17 mouse cellular contexts compared by ENCODE assay signal in the genomic region with DNA sequence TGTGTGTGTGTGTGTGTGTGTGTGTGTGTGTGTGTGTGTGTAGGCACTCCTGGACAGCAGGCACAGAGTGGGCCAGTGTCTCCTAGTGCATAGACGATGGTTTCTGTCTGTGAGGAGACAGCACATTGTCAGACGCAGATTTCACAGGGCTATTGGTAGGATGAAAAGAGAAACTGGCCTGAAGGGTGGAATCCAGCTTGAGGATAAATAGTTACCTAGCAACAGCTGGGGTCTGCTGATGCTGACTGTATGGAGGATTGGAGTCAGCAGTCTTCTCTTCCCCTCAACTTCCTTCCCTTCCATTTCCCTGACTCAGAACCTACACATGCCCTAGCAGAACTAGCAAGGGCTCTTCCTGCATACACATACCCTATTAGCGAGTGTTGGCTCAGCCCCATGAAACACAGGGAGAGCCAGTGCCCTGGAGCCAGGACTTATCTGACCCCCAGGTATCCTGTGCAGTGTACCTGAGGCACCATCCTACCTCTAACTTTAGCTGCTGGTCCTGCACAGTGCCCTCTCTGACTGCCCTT. TPM values are rescaled to one million over a fixed set of nuclear protein-coding genes. Genes with fewer than 3 reads are reported as not detected.
A peak's percentile ranks its signal among the peaks of the same experiment; 100 is the strongest.
DNase-seq lines count a peak whose midpoint lies in the region; ATAC-seq and TF ChIP-seq lines count a peak whose summit lies in the region.
"Had no signal": no experiment of that assay in that cellular context is flagged by ENCODE, and none has a peak within 500 bp of the region (broad histone marks: within the 10 kb centered on the region; RNA-seq: fewer than 3 reads in every experiment).

No protein-coding gene starts in this region.

- no peaks in the 10 kb centered on the region for H3K36me3 ChIP-seq in hindbrain, embryonic 13.5 days
- H3K36me3 ChIP-seq in hindbrain, embryonic 10.5 days = no peaks in the 10 kb centered on the region
- no peaks in the 10 kb centered on the region for H3K36me3 ChIP-seq in forebrain, postnatal 0 days (ENCODE audit: insufficient read depth)
- H3K36me3 ChIP-seq in midbrain, embryonic 15.5 days (replicated peaks) = no peaks in the 10 kb centered on the region
- H3K36me3 ChIP-seq: intestine, embryonic 15.5 days; limb, embryonic 12.5 days had no signal

- H3K9ac ChIP-seq in hindbrain, embryonic 13.5 days = peak overlapping the region; percentile 36; the same call in 1 of the 2 replicates
- H3K9ac ChIP-seq in forebrain, postnatal 0 days = no peak overlapping the region
- H3K9ac ChIP-seq in midbrain, embryonic 15.5 days = no peak overlapping the region
- H3K9ac ChIP-seq: intestine, embryonic 15.5 days; limb, embryonic 12.5 days; lung, embryonic 14.5 days had no signal

- H3K27ac ChIP-seq in hindbrain, embryonic 13.5 days = peak overlapping the region; percentile 75
- no peak overlapping the region for H3K27ac ChIP-seq in hindbrain, embryonic 10.5 days
- H3K27ac ChIP-seq in forebrain, postnatal 0 days (ENCODE audit: low read depth, low read length) = 0 out of 2 replicates have a peak overlapping the region, but pooled peaks have one; percentile 29
- H3K27ac ChIP-seq in midbrain, embryonic 15.5 days = peak overlapping the region; percentile 70
- H3K27ac ChIP-seq: intestine, embryonic 15.5 days; layer of hippocampus, adult 2 months; left cerebral cortex, adult 2 months; limb, embryonic 12.5 days had no signal

- TF ChIP-seq POLR2A in brain, embryonic 14.5 days (IDR thresholded peaks at IDR 0.05; ENCODE audit: borderline replicate concordance, extremely low read depth, insufficient read depth, insufficient read length, poor library complexity, severe bottlenecking) = no peak

- H3K4me1 ChIP-seq in hindbrain, embryonic 13.5 days (replicated peaks) = peaks cover 60% of the 10 kb centered on the region
- H3K4me1 ChIP-seq in hindbrain, embryonic 10.5 days (replicated peaks) = peaks cover 22% of the 10 kb centered on the region
- peaks cover 19% of the 10 kb centered on the region for H3K4me1 ChIP-seq in forebrain, postnatal 0 days (ENCODE audit: insufficient read depth)
- H3K4me1 ChIP-seq in midbrain, embryonic 15.5 days = peaks cover 47% of the 10 kb centered on the region
- H3K4me1 ChIP-seq: intestine, embryonic 15.5 days; limb, embryonic 12.5 days had no signal

- H3K4me2 ChIP-seq in hindbrain, embryonic 13.5 days = no peak overlapping the region
- H3K4me2 ChIP-seq in forebrain, postnatal 0 days (ENCODE audit: low read depth) = no peak overlapping the region
- no peak overlapping the region for H3K4me2 ChIP-seq in midbrain, embryonic 15.5 days
- H3K4me2 ChIP-seq: intestine, embryonic 15.5 days; limb, embryonic 12.5 days; lung, embryonic 14.5 days had no signal

- no peak for DNase-seq in hindbrain, embryonic 10.5 days (ENCODE audit: low spot score)
- peak; percentile 65 for DNase-seq in brain, embryonic 14.5 days (ENCODE audit: low read depth)
- DNase-seq in forebrain, postnatal 0 days = no peak
- DNase-seq in left cerebral cortex, adult 9 months (ENCODE audit: low spot score in 2 of 2) = no peak
- DNase-seq: adrenal gland, adult 2 months; cerebellum, adult 9-10 months; heart, postnatal 14 days; lung, embryonic 14.5 days had no signal

- ATAC-seq in hindbrain, embryonic 13.5 days (ENCODE audit: low FRiP score) = 0 out of 2 replicates have a peak, but pooled peaks have one; percentile 5
- ATAC-seq in forebrain, postnatal 0 days = peak; percentile 38
- peak; percentile 35 for ATAC-seq in midbrain, embryonic 15.5 days (replicated peaks)
- no peak for ATAC-seq in frontal cortex, adult (ENCODE audit: low TSS enrichment)
- ATAC-seq: CD4-positive, CD25-positive, alpha-beta regulatory T cell, adult 4 months; intestine, embryonic 15.5 days had no signal

- H3K9me3 ChIP-seq in hindbrain, embryonic 13.5 days = no peaks in the 10 kb centered on the region
- no peaks in the 10 kb centered on the region for H3K9me3 ChIP-seq in hindbrain, embryonic 10.5 days
- H3K9me3 ChIP-seq in forebrain, postnatal 0 days (ENCODE audit: low read length) = no peaks in the 10 kb centered on the region
- no peaks in the 10 kb centered on the region for H3K9me3 ChIP-seq in midbrain, embryonic 15.5 days
- H3K9me3 ChIP-seq: intestine, embryonic 15.5 days; limb, embryonic 12.5 days had no signal

- 0 out of 2 replicates have a peak, but pooled peaks cover 5% of the 10 kb centered on the region for H3K27me3 ChIP-seq in hindbrain, embryonic 13.5 days
- no peaks in the 10 kb centered on the region; the same call in none of the 2 replicates for H3K27me3 ChIP-seq in hindbrain, embryonic 10.5 days (ENCODE audit: insufficient read depth, poor library complexity, severe bottlenecking)
- no peaks in the 10 kb centered on the region for H3K27me3 ChIP-seq in forebrain, postnatal 0 days (ENCODE audit: insufficient read depth, low read length)
- H3K27me3 ChIP-seq in midbrain, embryonic 15.5 days (replicated peaks) = no peaks in the 10 kb centered on the region
- H3K27me3 ChIP-seq: intestine, embryonic 15.5 days had no signal

- TF ChIP-seq CTCF in brain, embryonic 14.5 days (IDR thresholded peaks at IDR 0.05; ENCODE audit: borderline replicate concordance, extremely low read depth, insufficient read depth, insufficient read length) = no peak
- TF ChIP-seq CTCF in forebrain, postnatal 0 days (IDR thresholded peaks at IDR 0.05; ENCODE audit: low read depth) = no peak

- H3K4me3 ChIP-seq in hindbrain, embryonic 13.5 days = no peak overlapping the region
- H3K4me3 ChIP-seq in hindbrain, embryonic 10.5 days = no peak overlapping the region
- H3K4me3 ChIP-seq in forebrain, postnatal 0 days (ENCODE audit: low read depth, low read length) = no peak overlapping the region
- no peak overlapping the region for H3K4me3 ChIP-seq in midbrain, embryonic 15.5 days
- H3K4me3 ChIP-seq: intestine, embryonic 15.5 days; layer of hippocampus, adult 2 months; left cerebral cortex, adult 2 months; limb, embryonic 12.5 days had no signal

- 32% methylated on average over 3 of the region's 3 CpGs for WGBS in hindbrain, embryonic 13.5 days
- WGBS in hindbrain, embryonic 10.5 days = 51% methylated on average over 3 of the region's 3 CpGs
- 36% methylated on average over 3 of the region's 3 CpGs for WGBS in forebrain, postnatal 0 days
- WGBS in midbrain, embryonic 15.5 days = 25% methylated on average over 3 of the region's 3 CpGs

RNA-seq across cellular contexts. Expression of gene Slc6a1, which starts 23.7 kb away (rescaled TPM):
- polyA plus RNA-seq in hindbrain, embryonic 13.5 days (2015; fragmentation: Nextera tagmentation; extraction: Ambion mirVana) = 78.0 and 87.2 TPM in 2 replicates
- 3.7 and 15.2 TPM in 2 replicates for polyA plus RNA-seq in hindbrain, embryonic 10.5 days (2016; fragmentation: Nextera tagmentation; extraction: Ambion mirVana)
- 210 and 269 TPM in 2 replicates for polyA plus RNA-seq in brain, embryonic 14.5 days (2012; rRNA removed)
- total RNA-seq in forebrain, postnatal 0 days (2014; rRNA removed) = 221 and 302 TPM in 2 replicates
- polyA plus RNA-seq in forebrain, postnatal 0 days (2015; fragmentation: Nextera tagmentation; extraction: Ambion mirVana) = 105 and 152 TPM in 2 replicates
- polyA plus RNA-seq in midbrain, embryonic 15.5 days (2015; fragmentation: Nextera tagmentation; extraction: Ambion mirVana) = 145 and 155 TPM in 2 replicates
- total RNA-seq: adrenal gland, adult 2 months; MEL had no signal
- polyA plus RNA-seq: adrenal gland, adult 2 months; limb, embryonic 12.5 days; lung, embryonic 14.5 days had no signal
